8 mouse cellular contexts compared by ENCODE assay signal in genomic region chr11:80577747-80578640, GRCm38 (mm10).
DNase-seq lines count a peak whose midpoint lies in the region; ATAC-seq and TF ChIP-seq lines count a peak whose summit lies in the region.

No protein-coding gene starts in this region.

- no peaks in the 10 kb centered on the region for H3K36me3 ChIP-seq in ES-E14 (ENCODE audit: control insufficient read depth, insufficient read depth, low read length, poor library complexity, severe bottlenecking)
- H3K36me3 ChIP-seq in embryonic facial prominence, embryonic 15.5 days: no peaks in the 10 kb centered on the region
- H3K36me3 ChIP-seq in intestine, embryonic 15.5 days: no peaks in the 10 kb centered on the region
- no peaks in the 10 kb centered on the region for H3K36me3 ChIP-seq in midbrain, embryonic 12.5 days
- H3K36me3 ChIP-seq in stomach, embryonic 14.5 days (ENCODE audit: control insufficient read depth, insufficient read depth, low read length): no peaks in the 10 kb centered on the region

- no peaks in the 10 kb centered on the region for H3K27me3 ChIP-seq in embryonic facial prominence, embryonic 15.5 days
- no peaks in the 10 kb centered on the region for H3K27me3 ChIP-seq in intestine, embryonic 15.5 days (replicated peaks)
- H3K27me3 ChIP-seq in midbrain, embryonic 12.5 days: peaks cover 16% of the 10 kb centered on the region
- H3K27me3 ChIP-seq in stomach, embryonic 14.5 days (ENCODE audit: control insufficient read depth, insufficient read depth, low read length): no peaks in the 10 kb centered on the region

- peak; percentile 17 for DNase-seq in ES-E14 (ENCODE audit: low read depth, low spot score)
- peak; percentile 77 for DNase-seq in adrenal gland, postnatal 25 days
- peak; percentile 82 to 86 for DNase-seq in left cerebral cortex, adult 2 months (ENCODE audit: extremely low spot score in 1 of 2, low spot score in 2 of 2)
- no peak for DNase-seq in spleen, adult 12 weeks (ENCODE audit: low spot score)

- ATAC-seq in embryonic facial prominence, embryonic 15.5 days (ENCODE audit: insufficient number of reproducible peaks, low FRiP score, low TSS enrichment, low read depth): peak; percentile 80
- ATAC-seq in intestine, embryonic 15.5 days: peak; percentile 84
- ATAC-seq in midbrain, embryonic 12.5 days (ENCODE audit: low FRiP score, low read depth): peak; percentile 96
- peak; percentile 61; the same call in 1 of the 2 replicates for ATAC-seq in stomach, embryonic 14.5 days (ENCODE audit: insufficient number of reproducible peaks, insufficient read depth, low FRiP score, low read depth)

- H3K4me2 ChIP-seq in embryonic facial prominence, embryonic 15.5 days (replicated peaks): peak overlapping the region; percentile 19; the same call in 1 of the 2 replicates
- peak overlapping the region; percentile 35 for H3K4me2 ChIP-seq in intestine, embryonic 15.5 days (replicated peaks)
- peak overlapping the region; percentile 45 for H3K4me2 ChIP-seq in midbrain, embryonic 12.5 days (replicated peaks)
- peak overlapping the region; percentile 35 for H3K4me2 ChIP-seq in stomach, embryonic 14.5 days (replicated peaks; ENCODE audit: low read depth, low read length)

- H3K27ac ChIP-seq in ES-E14 (ENCODE audit: insufficient read depth, low read depth, low read length, poor library complexity, severe bottlenecking): no peak overlapping the region
- H3K27ac ChIP-seq in embryonic facial prominence, embryonic 15.5 days (replicated peaks): no peak overlapping the region
- H3K27ac ChIP-seq in intestine, embryonic 15.5 days: no peak overlapping the region
- peak overlapping the region; percentile 12; the same call in 1 of the 2 replicates for H3K27ac ChIP-seq in left cerebral cortex, adult 2 months
- H3K27ac ChIP-seq in midbrain, embryonic 12.5 days (replicated peaks): peak overlapping the region; percentile 87
- no peak overlapping the region for H3K27ac ChIP-seq in stomach, embryonic 14.5 days (ENCODE audit: low read length)

- H3K9ac ChIP-seq in ES-E14 (ENCODE audit: insufficient read depth, low read depth, low read length, poor library complexity, severe bottlenecking): no peak overlapping the region
- no peak overlapping the region for H3K9ac ChIP-seq in embryonic facial prominence, embryonic 15.5 days
- H3K9ac ChIP-seq in intestine, embryonic 15.5 days: no peak overlapping the region
- peak overlapping the region; percentile 16; the same call in 1 of the 2 replicates for H3K9ac ChIP-seq in midbrain, embryonic 12.5 days (replicated peaks)
- H3K9ac ChIP-seq in stomach, embryonic 14.5 days (replicated peaks; ENCODE audit: low read depth, low read length): no peak overlapping the region

- H3K4me3 ChIP-seq in ES-E14 (ENCODE audit: insufficient read depth in 1 of 2, low read depth in 1 of 2, low read length in 2 of 2, poor library complexity in 1 of 2, severe bottlenecking in 1 of 2): no peak overlapping the region
- H3K4me3 ChIP-seq in embryonic facial prominence, embryonic 15.5 days (replicated peaks): no peak overlapping the region
- no peak overlapping the region for H3K4me3 ChIP-seq in intestine, embryonic 15.5 days (replicated peaks)
- H3K4me3 ChIP-seq in left cerebral cortex, adult 2 months: peak overlapping the region; percentile 28; the same call in 1 of the 2 replicates
- peak overlapping the region; percentile 20; the same call in 1 of the 2 replicates for H3K4me3 ChIP-seq in midbrain, embryonic 12.5 days
- no peak overlapping the region for H3K4me3 ChIP-seq in stomach, embryonic 14.5 days (ENCODE audit: low read depth, low read length)

- intact Hi-C loops in left cerebral cortex, adult 2 months (cut with DNase I): no loop called here

- WGBS in embryonic facial prominence, embryonic 15.5 days: 29% methylated on average over 14 of the region's 14 CpGs
- WGBS in intestine, embryonic 15.5 days: 23% methylated on average over 14 of the region's 14 CpGs
- 13% methylated on average over 14 of the region's 14 CpGs for WGBS in midbrain, embryonic 12.5 days
- WGBS in stomach, embryonic 14.5 days: 16% methylated on average over 14 of the region's 14 CpGs

- TF ChIP-seq CTCF in left cerebral cortex, adult 2 months (IDR thresholded peaks at IDR 0.05): no peak

- H3K4me1 ChIP-seq in ES-E14 (ENCODE audit: control insufficient read depth in 2 of 2, insufficient read depth in 2 of 2, low read length in 2 of 2, poor library complexity in 1 of 2): no peaks in the 10 kb centered on the region
- 0 out of 2 replicates have a peak, but pooled peaks cover 3% of the 10 kb centered on the region for H3K4me1 ChIP-seq in embryonic facial prominence, embryonic 15.5 days
- H3K4me1 ChIP-seq in intestine, embryonic 15.5 days (replicated peaks): no peaks in the 10 kb centered on the region
- H3K4me1 ChIP-seq in midbrain, embryonic 12.5 days: peaks cover 22% of the 10 kb centered on the region
- H3K4me1 ChIP-seq in stomach, embryonic 14.5 days (ENCODE audit: control insufficient read depth, insufficient read depth, low read length): 0 out of 2 replicates have a peak, but pooled peaks cover 4% of the 10 kb centered on the region

- H3K9me3 ChIP-seq in ES-E14 (ENCODE audit: control insufficient read depth, insufficient read depth, low read depth, low read length): no peaks in the 10 kb centered on the region
- no peaks in the 10 kb centered on the region for H3K9me3 ChIP-seq in embryonic facial prominence, embryonic 15.5 days (replicated peaks)
- no peaks in the 10 kb centered on the region for H3K9me3 ChIP-seq in intestine, embryonic 15.5 days
- H3K9me3 ChIP-seq in midbrain, embryonic 12.5 days: no peaks in the 10 kb centered on the region
- no peaks in the 10 kb centered on the region for H3K9me3 ChIP-seq in stomach, embryonic 14.5 days (ENCODE audit: control insufficient read depth, low read depth, low read length)

- in situ Hi-C loops in ES-E14 (cut with MboI; ENCODE audit: low sequenced_read_pairs in 2 of 2, unreplicated experiment in 2 of 2): no loop called here

TF ChIP-seq in ES-E14, 5 proteins besides CTCF, POLR2A, EP300 and RAD21:
- TF ChIP-seq ZC3H11A (IDR thresholded peaks at IDR 0.05; ENCODE audit: borderline replicate concordance, low read depth, low read length) (no peak), HCFC1 (IDR thresholded peaks at IDR 0.05; ENCODE audit: borderline replicate concordance, insufficient read depth, low read length) (no peak), MAFK (IDR thresholded peaks at IDR 0.05; ENCODE audit: insufficient read depth, low read depth, low read length) (no peak), ZNF384 (IDR thresholded peaks at IDR 0.05; ENCODE audit: low read depth, low read length) (no peak), CHD2 (IDR thresholded peaks at IDR 0.05; ENCODE audit: low read depth, low read length) (no peak)

Comparison
In these comparisons a context has a peak if more than half of its experiments do, and no peak if none do; other contexts are left out.
1. H3K27ac ChIP-seq: peak in left cerebral cortex, adult 2 months (single experiment) and midbrain, embryonic 12.5 days (single experiment); none in ES-E14 (single experiment), embryonic facial prominence, embryonic 15.5 days (single experiment), intestine, embryonic 15.5 days (single experiment) and stomach, embryonic 14.5 days (single experiment).
2. H3K4me3 ChIP-seq: peak in left cerebral cortex, adult 2 months (single experiment) and midbrain, embryonic 12.5 days (single experiment); none in ES-E14 (0 of 2), embryonic facial prominence, embryonic 15.5 days (single experiment), intestine, embryonic 15.5 days (single experiment) and stomach, embryonic 14.5 days (single experiment).
3. Peak in every context shown above with its lines, with median percentiles within 50 percentile points of each other: ATAC-seq and H3K4me2 ChIP-seq.